Mouse (Mus musculus) liver, embryonic 11.5 days (tissue): ENCODE data around the gene Vmn1r212. TPM values are rescaled to one million over a fixed set of nuclear protein-coding genes. Genes with fewer than 3 reads are reported as not detected.
"Not testable (repeated sequence)": the region's sequence is repeated elsewhere in the genome, so short reads cannot be mapped to it uniquely, and the experiment has no call there.

ENCODE experiments used
- ATAC-seq: fragments of 200-750 bp; cut with Nextera tagmentation; replicated peaks from 2 replicates; pipeline ENCODE4 v1.8.0; 2017; ENCODE audit warnings: moderate number of reproducible peaks, mild to moderate bottlenecking, moderate TSS enrichment, moderate library complexity; ENCODE audit not compliant: low FRiP score
- DNase-seq: peaks from one replicate; pipeline ENCODE4 v3.0.0-alpha.2; 2017; ENCODE audit warnings: low spot score
- H3K27ac ChIP-seq: fragments of 300-500 bp; sonication (generic); 2 replicates; pipeline ENCODE4 v1.5.1; 2014; ENCODE audit warnings: mild to moderate bottlenecking, low read depth, low read length, control low read depth
- H3K27me3 ChIP-seq: fragments of 300-500 bp; sonication (generic); replicated peaks from 2 replicates; pipeline ENCODE4 v1.6.1; 2014; ENCODE audit warnings: low read length, mixed read lengths; ENCODE audit not compliant: control insufficient read depth, insufficient read depth
- H3K36me3 ChIP-seq: fragments of 300-500 bp; sonication (generic); 2 replicates; pipeline ENCODE4 v1.6.1; 2014; ENCODE audit warnings: mild to moderate bottlenecking, low read length, moderate library complexity, mixed read lengths; ENCODE audit not compliant: control insufficient read depth, insufficient read depth
- H3K4me1 ChIP-seq: fragments of 300-500 bp; sonication (generic); replicated peaks from 2 replicates; pipeline ENCODE4 v1.6.1; 2014; ENCODE audit warnings: low read length, mixed read lengths; ENCODE audit not compliant: control insufficient read depth, insufficient read depth
- H3K4me2 ChIP-seq: fragments of 300-500 bp; sonication (generic); 2 replicates; pipeline ENCODE4 v1.6.1; 2014; ENCODE audit warnings: mild to moderate bottlenecking, control low read depth, moderate library complexity
- H3K4me3 ChIP-seq: fragments of 300-500 bp; sonication (generic); 2 replicates; pipeline ENCODE4 v1.5.1; 2014; ENCODE audit warnings: low read depth, low read length, control low read depth
- H3K9ac ChIP-seq: fragments of 300-500 bp; sonication (generic); 2 replicates; pipeline ENCODE4 v1.6.1; 2014; ENCODE audit warnings: low read depth, low read length, control low read depth
- H3K9me3 ChIP-seq: fragments of 300-500 bp; sonication (generic); 2 replicates; pipeline ENCODE4 v1.6.1; 2016; ENCODE audit warnings: low read length, inconsistent platforms, mixed read lengths; ENCODE audit not compliant: control insufficient read depth
- WGBS: fragments of 180-500 bp; shearing (Covaris S2); extraction: QIAGEN DNeasy Blood & Tissue Kit; methylation state at CpG from one replicate; pipeline ENCODE4 v1.1.7; 2014; 5-methylcytosine and 5-hydroxymethylcytosine counted together
- polyA plus RNA-seq: library from polyadenylated mRNA; unstranded; fragments of >200 nt; fragmentation: Nextera tagmentation; extraction: Ambion mirVana; gene quantifications from 2 replicates; pipeline ENCODE4 v1.2.1, GENCODE M21; 2014

Gene Vmn1r212
- not detected in 2 replicates for polyA plus RNA-seq

DNA sequence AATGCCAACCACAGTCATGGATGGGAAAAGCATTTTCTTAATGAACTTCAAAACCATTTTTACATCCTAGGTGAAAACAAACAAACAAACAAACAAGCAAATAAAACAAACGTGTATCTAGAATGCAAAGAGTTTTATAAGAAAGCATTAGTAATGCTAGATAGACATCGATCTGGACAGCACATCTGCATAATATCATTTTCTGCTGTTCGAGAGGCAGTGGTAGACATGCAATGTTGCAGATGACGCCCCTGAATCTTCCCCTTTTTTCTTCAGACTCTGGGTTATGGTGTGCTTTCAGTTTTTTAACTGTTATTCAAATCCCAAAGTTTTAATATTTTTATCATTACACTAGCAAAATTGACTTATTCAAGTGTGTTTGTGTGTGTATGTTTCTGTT, at the start of gene Vmn1r212:
TSS of gene Vmn1r212 (minus strand) at position 101 of the 400 bp plus-strand sequence.
- H3K9me3 ChIP-seq: no peaks in the 10 kb centered on the region
- H3K27me3 ChIP-seq: no peaks in the 10 kb centered on the region
- H3K36me3 ChIP-seq: no peaks in the 10 kb centered on the region
- WGBS: 79% methylated on average over 4 of the region's 4 CpGs
- no peak within 1 kb of the TSS for H3K27ac ChIP-seq
- no peak within 1 kb of the TSS for H3K9ac ChIP-seq
- no peaks in the 10 kb centered on the region for H3K4me1 ChIP-seq
- no peak within 1 kb of the TSS for H3K4me3 ChIP-seq
- no peak for DNase-seq
- no peak within 1 kb of the TSS for H3K4me2 ChIP-seq
- ATAC-seq: no peak

- 96% methylated on average over 1 of the region's 1 CpGs for WGBS
Measured at GRCm38 (mm10) chr13:22879257-22879656, 4.7 kb downstream of the Vmn1r212 start.

DNA sequence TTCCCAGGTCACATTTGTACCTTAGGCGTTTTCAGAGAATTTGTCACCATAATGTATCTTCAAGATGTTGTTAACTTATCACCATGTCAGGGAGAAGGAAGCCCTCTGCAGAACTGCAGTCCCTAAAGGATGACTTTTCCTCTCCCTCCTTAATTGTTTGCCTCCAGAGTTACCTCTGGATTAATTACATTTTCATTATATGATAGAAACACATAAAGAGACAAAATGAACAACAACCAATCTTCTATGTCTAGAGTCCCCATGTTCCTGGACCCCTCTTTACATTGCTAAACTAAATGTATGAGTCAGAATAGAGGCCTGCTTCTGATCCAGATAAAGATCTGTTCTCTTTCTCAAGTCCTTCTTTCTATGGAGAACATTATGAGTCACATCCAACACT, 26.5 kb downstream of the Vmn1r212 start, which contains the start of gene Vmn1r211:
TSS of gene Vmn1r211 (minus strand) at position 101 of the 400 bp plus-strand sequence.
- H3K9me3 ChIP-seq: no peaks in the 10 kb centered on the region
- no peak for ATAC-seq
- H3K9ac ChIP-seq: no peak within 1 kb of the TSS
- H3K27me3 ChIP-seq: no peaks in the 10 kb centered on the region
- 42% methylated on average over 1 of the region's 1 CpGs for WGBS
- no peak for DNase-seq
- no peak within 1 kb of the TSS for H3K4me2 ChIP-seq
- H3K4me1 ChIP-seq: no peaks in the 10 kb centered on the region
- H3K4me3 ChIP-seq: no peak within 1 kb of the TSS
- no peaks in the 10 kb centered on the region for H3K36me3 ChIP-seq
- H3K27ac ChIP-seq: no peak within 1 kb of the TSS

More at GRCm38 (mm10) chr13:22879257-22879656, 4.7 kb downstream of the Vmn1r212 start:
- Histone ChIP-seq H3K4me1 (no peaks in the 10 kb centered on the region), H3K4me3 (no peak overlapping the region), H3K27ac (no peak overlapping the region), H3K4me2 (no peak overlapping the region), H3K9ac (no peak overlapping the region), H3K27me3 (no peaks in the 10 kb centered on the region), H3K9me3 (no peaks in the 10 kb centered on the region), H3K36me3 (no peaks in the 10 kb centered on the region)
- no peak for ATAC-seq
- no peak for DNase-seq

DNA sequence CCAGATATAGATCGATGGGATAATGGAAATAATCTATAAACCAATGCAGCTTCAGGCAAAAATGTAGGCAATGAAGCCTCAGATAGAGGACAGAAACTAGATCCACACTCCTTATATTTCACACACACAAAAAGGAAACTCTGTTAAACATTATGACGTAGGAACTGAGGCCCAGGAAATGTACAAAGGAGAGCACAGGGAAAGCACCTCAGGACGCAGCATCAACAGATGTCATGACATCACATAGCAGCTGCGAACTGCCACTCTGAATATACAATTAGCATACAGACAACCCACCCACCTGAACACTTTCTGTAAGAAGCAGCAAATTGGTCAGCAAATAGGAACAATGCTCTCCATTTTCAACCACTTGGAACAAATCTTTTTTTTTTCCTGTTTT, 29.2 kb downstream of the Vmn1r212 start:
- no peak overlapping the region for H3K9ac ChIP-seq
- H3K27me3 ChIP-seq: no peaks in the 10 kb centered on the region
- H3K27ac ChIP-seq: no peak overlapping the region
- no peak overlapping the region for H3K4me2 ChIP-seq
- DNase-seq (no peak), ATAC-seq (no peak)
- H3K9me3 ChIP-seq: no peaks in the 10 kb centered on the region
- no peak overlapping the region for H3K4me3 ChIP-seq
- no peaks in the 10 kb centered on the region for H3K36me3 ChIP-seq
- no peaks in the 10 kb centered on the region for H3K4me1 ChIP-seq
- WGBS: 68% methylated on average over 4 of the region's 4 CpGs

DNA sequence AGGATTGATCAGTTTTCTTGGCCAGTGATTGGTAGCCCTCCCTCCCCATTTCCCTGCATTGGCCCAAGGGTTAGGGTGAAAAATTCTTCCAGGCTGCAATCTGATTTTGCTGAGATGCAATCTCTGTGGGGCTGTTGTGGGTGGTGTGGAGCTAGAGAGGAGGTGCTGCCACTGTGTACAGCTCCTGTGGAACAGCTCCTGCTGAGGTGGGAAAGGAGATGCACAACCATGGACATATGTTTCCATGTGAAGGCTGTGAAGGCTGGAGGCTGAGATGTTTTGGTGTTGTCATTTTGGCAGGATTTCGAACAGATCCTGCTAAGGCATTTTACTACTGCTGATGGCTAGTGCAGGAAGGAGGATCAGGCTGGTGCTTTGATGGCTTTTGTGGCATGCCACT, 37.2 kb downstream of the Vmn1r212 start:
- H3K4me1 ChIP-seq: no peaks in the 10 kb centered on the region
- no peak overlapping the region for H3K4me3 ChIP-seq
- H3K4me2 ChIP-seq: no peak overlapping the region
- H3K9me3 ChIP-seq: no peaks in the 10 kb centered on the region
- H3K27me3 ChIP-seq: no peaks in the 10 kb centered on the region
- ATAC-seq (no peak), DNase-seq (no peak)
- H3K36me3 ChIP-seq: no peaks in the 10 kb centered on the region
- H3K9ac ChIP-seq: no peak overlapping the region
- WGBS: 78% methylated on average over 1 of the region's 1 CpGs
- H3K27ac ChIP-seq: no peak overlapping the region

DNA sequence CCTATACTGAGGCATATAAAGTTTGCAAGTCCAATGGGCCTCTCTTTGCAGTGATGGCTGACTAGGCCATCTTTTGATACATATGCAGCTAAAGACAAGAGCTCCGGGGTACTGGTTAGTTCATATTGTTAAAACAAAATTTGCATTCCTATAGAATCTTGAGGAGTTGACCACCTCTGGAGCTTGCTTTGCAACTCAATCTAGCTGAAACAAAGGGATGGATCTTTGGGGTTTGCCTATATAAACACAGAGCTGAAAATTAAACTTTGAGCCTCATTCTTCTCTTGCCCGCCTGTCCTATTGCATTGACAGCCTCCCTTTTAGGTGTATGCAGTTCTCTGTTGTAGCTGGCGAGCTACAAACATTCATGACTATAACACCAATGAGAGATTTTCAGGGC, 39.7 kb downstream of the Vmn1r212 start:
- DNase-seq, ATAC-seq, H3K9ac ChIP-seq, H3K4me3 ChIP-seq, H3K27me3 ChIP-seq, H3K4me1 ChIP-seq, H3K4me2 ChIP-seq, H3K9me3 ChIP-seq, H3K36me3 ChIP-seq, H3K27ac ChIP-seq: not testable (repeated sequence)
- WGBS: 69% methylated on average over 3 of the region's 3 CpGs

Other genes starting within 250 kb of the Vmn1r212 start
- not detected in 2 replicates for gene Vmn1r207-ps, start 154.6 kb downstream of the Vmn1r212 start, polyA plus RNA-seq
- not detected in 2 replicates for gene Vmn1r208, start 106.8 kb downstream of the Vmn1r212 start, polyA plus RNA-seq
- not detected in 2 replicates for gene Vmn1r209, start 74.5 kb downstream of the Vmn1r212 start, polyA plus RNA-seq
- not detected in 2 replicates for gene Vmn1r210, start 52.9 kb downstream of the Vmn1r212 start, polyA plus RNA-seq
- not detected in 2 replicates for gene Vmn1r211, start 26.6 kb downstream of the Vmn1r212 start, polyA plus RNA-seq
- gene Vmn1r213, start 123.5 kb upstream of the Vmn1r212 start, polyA plus RNA-seq: not detected in 2 replicates
- gene Vmn1r214, start 146.2 kb upstream of the Vmn1r212 start, polyA plus RNA-seq: not detected in 2 replicates
- gene Vmn1r215, start 183.8 kb upstream of the Vmn1r212 start, polyA plus RNA-seq: not detected in 2 replicates
- gene Vmn1r217, start 234.0 kb upstream of the Vmn1r212 start, polyA plus RNA-seq: not detected in 2 replicates
- gene Vmn1r218, start 248.9 kb upstream of the Vmn1r212 start, polyA plus RNA-seq: not detected in 2 replicates